Mouse (Mus musculus) lung, adult 2 months (tissue): ENCODE measurements around the gene Cisd3.

Source experiments
- CTCF ChIP-seq: fragments of 200-500 bp; IDR thresholded peaks from 2 replicates; pipeline ENCODE4 v1.5.1; 2011; ENCODE audit warnings: mild to moderate bottlenecking, low read length, control low read depth; ENCODE audit not compliant: insufficient read depth
- POLR2A ChIP-seq: fragments of 200-500 bp; IDR thresholded peaks from 2 replicates; pipeline ENCODE4 v1.6.1; 2011; ENCODE audit warnings: low read depth, mild to moderate bottlenecking, control low read depth, low read length, borderline replicate concordance; ENCODE audit errors: extremely low read depth

DNA sequence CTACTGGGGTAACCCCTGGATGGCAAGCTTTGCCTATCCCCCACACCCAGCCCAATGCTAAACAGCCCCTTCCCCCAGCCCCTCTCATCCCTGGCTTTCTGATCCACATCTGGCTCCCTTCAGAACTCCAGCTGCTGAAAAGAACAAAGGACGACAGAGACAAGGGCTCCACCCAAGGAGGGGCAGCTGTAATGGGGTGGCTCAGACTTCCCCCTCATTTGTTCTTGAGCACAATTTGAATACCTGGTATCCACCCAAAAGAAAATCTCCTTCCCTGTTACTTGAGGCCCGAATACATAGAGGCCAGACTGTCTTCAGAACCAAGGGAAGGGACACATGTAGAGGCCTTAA is 14.5 kb upstream of the Cisd3 start:
- TF ChIP-seq POLR2A (no peak), CTCF (no peak)
